Mouse (Mus musculus) gastrocnemius, adult 2 months (tissue): Measurements from ENCODE around the gene Pex16. TPM values are rescaled to one million over a fixed set of nuclear protein-coding genes. Genes with fewer than 3 reads are reported as not detected.

Source experiments
- DNase-seq: peaks from one replicate; pipeline ENCODE4 v3.0.0; 2022
- H3K27ac ChIP-seq: fragments of 200-600 bp; 2 replicates; pipeline ENCODE4 v1.8.1; 2022; ENCODE audit warnings: mild to moderate bottlenecking
- H3K4me3 ChIP-seq: fragments of 200-600 bp; 2 replicates; pipeline ENCODE4 v1.8.1; 2022; ENCODE audit warnings: mild to moderate bottlenecking, moderate library complexity
- CTCF ChIP-seq: fragments of 200-600 bp; IDR thresholded peaks from 2 replicates; pipeline ENCODE4 v1.8.1; 2022; ENCODE audit warnings: antibody characterized with exemption, mild to moderate bottlenecking, moderate library complexity
- intact Hi-C: fragments of 180-260 bp; cut with DNase I; formaldehyde crosslinking; loops from one replicate; pipeline ENCODE4 v1.15.1; 2025
- long read RNA-seq, 2 experiments: library from polyadenylated mRNA; stranded (forward); transcript quantifications; one replicate each; pipeline ENCODE4 v2.0.0; 2021
- total RNA-seq, 2 experiments: library from RNA; stranded (reverse); gene quantifications; 2 replicates each; pipeline ENCODE4 v1.2.3; 2021

Pex16 gene
- total RNA-seq: 10 to 100 TPM; 15.9 to 19.5 TPM
- long read RNA-seq, experiment 1, transcript Pex16-201 (11 exons, 1,392 nt): major isoform, 12 of 20 reads
- long read RNA-seq, experiment 1, partial matches to known transcripts: 3 of 20 reads
- long read RNA-seq, experiment 1, other reads (novel, unspliced or antisense): 2 of 20 reads
- long read RNA-seq, experiment 2, transcript Pex16-201 (11 exons, 1,392 nt): major isoform, 10 of 16 reads
- long read RNA-seq, experiment 2, partial matches to known transcripts: 1 of 16 reads
- long read RNA-seq, experiment 2, other reads (novel, unspliced or antisense): 2 of 16 reads

GRCm38 (mm10) chr2:92374514-92374913 lies at the start of gene Pex16, which contains the start of gene Large2:
Gene Pex16 (plus strand): TSS chr2:92374676.
Gene Large2 (minus strand): TSS chr2:92374869.
- intact Hi-C loops: loop anchor here (2.0 kb wide), 1 partner anchor 62 kb away; no protein-coding TSS in a partner anchor

GRCm38 (mm10) chr2:92325676-92326075 lies 48.8 kb upstream of the Pex16 start:
- no peak for TF ChIP-seq CTCF
- intact Hi-C loops: no loop called here
- H3K27ac ChIP-seq: no peak overlapping the region
- no peak for DNase-seq
- no peak overlapping the region for H3K4me3 ChIP-seq

More at GRCm38 (mm10) chr2:92374514-92374913, at the start of gene Pex16, which contains the start of gene Large2:
- no peak for TF ChIP-seq CTCF
- peak; percentile 51 for DNase-seq
- Histone ChIP-seq H3K4me3 (peak within 1 kb of the TSS; percentile 77), H3K27ac (peak within 1 kb of the TSS; percentile 94)

- no peak for TF ChIP-seq CTCF
- Histone ChIP-seq H3K27ac (no peak overlapping the region), H3K4me3 (no peak overlapping the region)
- DNase-seq: no peak
- intact Hi-C loops: no loop called here
Observed at GRCm38 (mm10) chr2:92326221-92326620, 48.3 kb upstream of the Pex16 start.

GRCm38 (mm10) chr2:92327601-92328000 lies 46.9 kb upstream of the Pex16 start:
- no peak overlapping the region for H3K27ac ChIP-seq
- TF ChIP-seq CTCF: no peak
- DNase-seq: no peak
- no peak overlapping the region for H3K4me3 ChIP-seq
- intact Hi-C loops: no loop called here

GRCm38 (mm10) chr2:92328206-92328605 lies 46.3 kb upstream of the Pex16 start:
- Histone ChIP-seq H3K4me3 (no peak overlapping the region), H3K27ac (no peak overlapping the region)
- intact Hi-C loops: no loop called here
- DNase-seq: no peak
- TF ChIP-seq CTCF: no peak

- TF ChIP-seq CTCF: peak; percentile 74
- DNase-seq: no peak
- H3K27ac ChIP-seq: no peak overlapping the region
- intact Hi-C loops: loop anchor here (5.0 kb wide), 2 partner anchors 34 to 344 kb away; no protein-coding TSS in a partner anchor
- H3K4me3 ChIP-seq: no peak overlapping the region
Observed at GRCm38 (mm10) chr2:92330840-92331239, 43.6 kb upstream of the Pex16 start.

GRCm38 (mm10) chr2:92331410-92331809 lies 43.1 kb upstream of the Pex16 start:
- intact Hi-C loops: loop anchor here (5.0 kb wide), 2 partner anchors 34 to 344 kb away; no protein-coding TSS in a partner anchor
- H3K27ac ChIP-seq: no peak overlapping the region
- no peak overlapping the region for H3K4me3 ChIP-seq
- TF ChIP-seq CTCF: peak; percentile 16; the same call in 1 of the 2 replicates
- peak; percentile 41 for DNase-seq

GRCm38 (mm10) chr2:92331871-92332270 lies 42.6 kb upstream of the Pex16 start:
- intact Hi-C loops: loop anchor here (5.0 kb wide), 2 partner anchors 35 to 345 kb away; no protein-coding TSS in a partner anchor
- Histone ChIP-seq H3K27ac (no peak overlapping the region), H3K4me3 (no peak overlapping the region)
- no peak for TF ChIP-seq CTCF
- DNase-seq: no peak

- no peak overlapping the region for H3K27ac ChIP-seq
- TF ChIP-seq CTCF: no peak
- no peak overlapping the region for H3K4me3 ChIP-seq
- intact Hi-C loops: no loop called here
- DNase-seq: no peak
Observed at GRCm38 (mm10) chr2:92342418-92342817, 32.1 kb upstream of the Pex16 start.

- no peak for DNase-seq
- TF ChIP-seq CTCF: no peak
- intact Hi-C loops: no loop called here
Observed at GRCm38 (mm10) chr2:92347191-92347590, 27.3 kb upstream of the Pex16 start.

GRCm38 (mm10) chr2:92349589-92350425 lies 24.7 kb upstream of the Pex16 start:
- no peak for TF ChIP-seq CTCF
- DNase-seq: peak; percentile 61
- intact Hi-C loops: loop anchor here (5.0 kb wide), 1 partner anchor 87 kb away; no protein-coding TSS in a partner anchor
- H3K4me3 ChIP-seq: no peak overlapping the region
- peak overlapping the region; percentile 83 for H3K27ac ChIP-seq

More at GRCm38 (mm10) chr2:92347191-92347590, 27.3 kb upstream of the Pex16 start:
- no peak overlapping the region for H3K4me3 ChIP-seq
- no peak overlapping the region for H3K27ac ChIP-seq

GRCm38 (mm10) chr2:92350686-92351085 lies 23.8 kb upstream of the Pex16 start:
- no peak overlapping the region for H3K4me3 ChIP-seq
- TF ChIP-seq CTCF: no peak
- intact Hi-C loops: loop anchor here (5.0 kb wide), 1 partner anchor 87 kb away; no protein-coding TSS in a partner anchor
- DNase-seq: no peak
- peak overlapping the region; percentile 83 for H3K27ac ChIP-seq

GRCm38 (mm10) chr2:92353402-92353801 lies 21.1 kb upstream of the Pex16 start:
- no peak for DNase-seq
- Histone ChIP-seq H3K27ac (no peak overlapping the region), H3K4me3 (no peak overlapping the region)
- no peak for TF ChIP-seq CTCF
- intact Hi-C loops: loop anchor here (5.0 kb wide), 1 partner anchor 84 kb away; no protein-coding TSS in a partner anchor
